18 mouse cellular contexts compared by ENCODE assay signal in the genomic region with DNA sequence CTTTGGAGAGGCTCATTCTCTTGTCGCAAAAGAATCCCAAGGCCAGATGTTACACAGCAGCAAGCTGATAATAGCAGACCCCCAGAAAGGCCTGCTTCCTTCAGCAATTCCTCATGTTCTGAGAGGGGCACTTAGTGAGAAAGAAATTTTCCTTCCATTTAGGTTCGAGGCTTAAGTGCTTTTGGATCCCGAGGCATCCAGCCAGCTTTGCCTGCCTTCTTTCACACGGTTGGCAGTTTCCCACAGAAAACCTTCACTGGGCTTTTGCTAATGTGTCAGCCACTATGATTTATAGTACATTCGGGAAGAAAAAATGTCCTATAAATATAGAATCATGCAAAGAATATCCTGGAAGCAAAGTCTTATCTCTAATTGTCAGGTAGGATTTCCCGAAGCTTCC. TPM values are rescaled to one million over a fixed set of nuclear protein-coding genes. Genes with fewer than 3 reads are reported as not detected.
A peak's percentile ranks its signal among the peaks of the same experiment; 100 is the strongest.
DNase-seq lines count a peak whose midpoint lies in the region; ATAC-seq and TF ChIP-seq lines count a peak whose summit lies in the region.
"Had no signal": no experiment of that assay in that cellular context is flagged by ENCODE, and none has a peak within 500 bp of the region (broad histone marks: within the 10 kb centered on the region; RNA-seq: fewer than 3 reads in every experiment).

No protein-coding gene starts in this region.

- TF ChIP-seq CTCF in liver, postnatal 0 days (IDR thresholded peaks at IDR 0.05; ENCODE audit: low read depth) = no peak

- DNase-seq in liver, postnatal 0 days = peak; percentile 3
- no peak for DNase-seq in liver, embryonic 11.5 days (ENCODE audit: low spot score)
- DNase-seq in adipocyte (ENCODE audit: low spot score) = peak; percentile 97
- DNase-seq in embryonic facial prominence, embryonic 14.5 days (ENCODE audit: low spot score) = peak; percentile 13
- DNase-seq: cerebellum, postnatal 36 days; heart, postnatal 4 days; thymus, postnatal 36 days had no signal

- no peak overlapping the region for H3K9ac ChIP-seq in hindbrain, embryonic 15.5 days
- no peak overlapping the region for H3K9ac ChIP-seq in hindbrain, embryonic 16.5 days (ENCODE audit: low read depth, low read length)
- H3K9ac ChIP-seq in liver, postnatal 0 days (replicated peaks) = no peak overlapping the region
- no peak overlapping the region for H3K9ac ChIP-seq in liver, embryonic 11.5 days (ENCODE audit: low read depth, low read length)
- no peak overlapping the region for H3K9ac ChIP-seq in embryonic facial prominence, embryonic 14.5 days (ENCODE audit: low read depth, low read length)
- H3K9ac ChIP-seq: embryonic facial prominence, embryonic 15.5 days; forebrain, embryonic 15.5 days; liver, embryonic 14.5 days had no signal

- no peak overlapping the region for H3K4me3 ChIP-seq in hindbrain, embryonic 15.5 days
- no peak overlapping the region for H3K4me3 ChIP-seq in hindbrain, embryonic 16.5 days (ENCODE audit: low read length)
- H3K4me3 ChIP-seq in liver, postnatal 0 days (ENCODE audit: low read depth, low read length) = no peak overlapping the region
- H3K4me3 ChIP-seq in liver, embryonic 11.5 days (ENCODE audit: low read depth, low read length) = no peak overlapping the region
- no peak overlapping the region for H3K4me3 ChIP-seq in embryonic facial prominence, embryonic 14.5 days (ENCODE audit: low read depth, low read length)
- H3K4me3 ChIP-seq: embryonic facial prominence, embryonic 15.5 days; forebrain, embryonic 15.5 days had no signal

- WGBS in hindbrain, embryonic 15.5 days = 56% methylated on average over 6 of the region's 6 CpGs
- WGBS in hindbrain, embryonic 16.5 days = 60% methylated on average over 6 of the region's 6 CpGs
- WGBS in liver, postnatal 0 days (ENCODE audit: insufficient replicate concordance) = 70% methylated on average over 6 of the region's 6 CpGs
- WGBS in liver, embryonic 11.5 days = 58% methylated on average over 6 of the region's 6 CpGs
- WGBS in embryonic facial prominence, embryonic 14.5 days = 55% methylated on average over 6 of the region's 6 CpGs

- H3K27me3 ChIP-seq in hindbrain, embryonic 15.5 days = no peaks in the 10 kb centered on the region
- H3K27me3 ChIP-seq in hindbrain, embryonic 16.5 days (replicated peaks; ENCODE audit: control insufficient read depth, insufficient read depth, low read length) = no peaks in the 10 kb centered on the region
- no peaks in the 10 kb centered on the region for H3K27me3 ChIP-seq in liver, postnatal 0 days (ENCODE audit: insufficient read depth, low read length)
- H3K27me3 ChIP-seq in liver, embryonic 11.5 days (replicated peaks; ENCODE audit: control insufficient read depth, insufficient read depth, low read length) = no peaks in the 10 kb centered on the region
- no peaks in the 10 kb centered on the region for H3K27me3 ChIP-seq in embryonic facial prominence, embryonic 14.5 days (replicated peaks; ENCODE audit: control insufficient read depth, insufficient read depth, low read length)
- H3K27me3 ChIP-seq: embryonic facial prominence, embryonic 15.5 days; forebrain, embryonic 15.5 days; Patski had no signal

- H3K27ac ChIP-seq in hindbrain, embryonic 15.5 days (replicated peaks) = peak overlapping the region; percentile 29; the same call in 1 of the 2 replicates
- H3K27ac ChIP-seq in hindbrain, embryonic 16.5 days (ENCODE audit: low read depth, low read length) = no peak overlapping the region
- H3K27ac ChIP-seq in liver, postnatal 0 days (ENCODE audit: low read depth) = no peak overlapping the region
- no peak overlapping the region for H3K27ac ChIP-seq in liver, embryonic 11.5 days (ENCODE audit: low read depth, low read length)
- H3K27ac ChIP-seq in embryonic facial prominence, embryonic 14.5 days (replicated peaks; ENCODE audit: low read depth, low read length) = no peak overlapping the region
- H3K27ac ChIP-seq: embryonic facial prominence, embryonic 15.5 days; forebrain, embryonic 15.5 days; liver, embryonic 14.5 days had no signal

- H3K4me1 ChIP-seq in hindbrain, embryonic 15.5 days (replicated peaks) = 0 out of 2 replicates have a peak, but pooled peaks cover 5% of the 10 kb centered on the region
- no peaks in the 10 kb centered on the region for H3K4me1 ChIP-seq in hindbrain, embryonic 16.5 days (ENCODE audit: control insufficient read depth, insufficient read depth, low read depth, low read length)
- no peaks in the 10 kb centered on the region for H3K4me1 ChIP-seq in liver, postnatal 0 days (ENCODE audit: insufficient read depth)
- H3K4me1 ChIP-seq in liver, embryonic 11.5 days (replicated peaks; ENCODE audit: control insufficient read depth, insufficient read depth, low read length) = no peaks in the 10 kb centered on the region; the same call in 1 of the 2 replicates
- H3K4me1 ChIP-seq in embryonic facial prominence, embryonic 14.5 days (ENCODE audit: control insufficient read depth, insufficient read depth, low read length) = peaks cover 2% of the 10 kb centered on the region; the same call in 1 of the 2 replicates

- H3K4me2 ChIP-seq in hindbrain, embryonic 15.5 days = no peak overlapping the region
- no peak overlapping the region for H3K4me2 ChIP-seq in hindbrain, embryonic 16.5 days (ENCODE audit: low read length)
- H3K4me2 ChIP-seq in liver, postnatal 0 days (ENCODE audit: low read depth, low read length) = no peak overlapping the region
- no peak overlapping the region for H3K4me2 ChIP-seq in liver, embryonic 11.5 days
- H3K4me2 ChIP-seq in embryonic facial prominence, embryonic 14.5 days (ENCODE audit: low read depth, low read length) = no peak overlapping the region
- H3K4me2 ChIP-seq: embryonic facial prominence, embryonic 15.5 days; forebrain, embryonic 15.5 days; heart, embryonic 11.5 days had no signal

- ATAC-seq in hindbrain, embryonic 15.5 days (ENCODE audit: low FRiP score, low read depth) = no peak
- ATAC-seq in hindbrain, embryonic 16.5 days = no peak
- ATAC-seq in liver, postnatal 0 days = no peak
- no peak for ATAC-seq in liver, embryonic 11.5 days (replicated peaks; ENCODE audit: low FRiP score)
- ATAC-seq in embryonic facial prominence, embryonic 14.5 days (ENCODE audit: low read depth) = no peak
- no peak for ATAC-seq in erythroid progenitor cell, adult 5-6 weeks (replicated peaks; ENCODE audit: low FRiP score, poor library complexity, severe bottlenecking)
- ATAC-seq: forebrain, embryonic 15.5 days; intestine, embryonic 16.5 days; Patski had no signal

- TF ChIP-seq EP300 in liver, postnatal 0 days (IDR thresholded peaks at IDR 0.05; ENCODE audit: low read depth) = no peak

- H3K36me3 ChIP-seq in hindbrain, embryonic 15.5 days = no peaks in the 10 kb centered on the region
- no peaks in the 10 kb centered on the region for H3K36me3 ChIP-seq in hindbrain, embryonic 16.5 days (ENCODE audit: control insufficient read depth, insufficient read depth, low read length)
- no peaks in the 10 kb centered on the region for H3K36me3 ChIP-seq in liver, postnatal 0 days (replicated peaks; ENCODE audit: insufficient read depth, low read length)
- no peaks in the 10 kb centered on the region for H3K36me3 ChIP-seq in liver, embryonic 11.5 days (ENCODE audit: control insufficient read depth, insufficient read depth, low read length)
- no peaks in the 10 kb centered on the region for H3K36me3 ChIP-seq in embryonic facial prominence, embryonic 14.5 days (ENCODE audit: control insufficient read depth, insufficient read depth, low read length)
- H3K36me3 ChIP-seq: embryonic facial prominence, embryonic 15.5 days; forebrain, embryonic 15.5 days had no signal

- no peaks in the 10 kb centered on the region for H3K9me3 ChIP-seq in hindbrain, embryonic 15.5 days
- no peaks in the 10 kb centered on the region for H3K9me3 ChIP-seq in hindbrain, embryonic 16.5 days (ENCODE audit: control insufficient read depth, low read length)
- no peaks in the 10 kb centered on the region for H3K9me3 ChIP-seq in liver, postnatal 0 days (ENCODE audit: low read length)
- H3K9me3 ChIP-seq in liver, embryonic 11.5 days (ENCODE audit: control insufficient read depth, low read length) = no peaks in the 10 kb centered on the region
- H3K9me3 ChIP-seq in embryonic facial prominence, embryonic 14.5 days (ENCODE audit: control insufficient read depth, low read length) = no peaks in the 10 kb centered on the region
- H3K9me3 ChIP-seq: embryonic facial prominence, embryonic 15.5 days; forebrain, embryonic 15.5 days had no signal

RNA-seq across cellular contexts. Expression of a gene that starts 36.0 kb away (rescaled TPM):
- 0.51 and 0.60 TPM in 2 replicates for polyA plus RNA-seq in hindbrain, embryonic 15.5 days (2015; fragmentation: Nextera tagmentation; extraction: Ambion mirVana)
- polyA plus RNA-seq in hindbrain, embryonic 16.5 days (2015; fragmentation: Nextera tagmentation; extraction: Ambion mirVana) = 0.84 and 0.94 TPM in 2 replicates
- 0.30 and 0.45 TPM in 2 replicates for polyA plus RNA-seq in liver, postnatal 0 days (2015; fragmentation: Nextera tagmentation; extraction: Ambion mirVana)
- polyA plus RNA-seq in liver, embryonic 11.5 days (2014; fragmentation: Nextera tagmentation; extraction: Ambion mirVana) = 1.1 and 1.7 TPM in 2 replicates
- 1.7 TPM in 2 replicates for polyA plus RNA-seq in embryonic facial prominence, embryonic 14.5 days (2014; fragmentation: Nextera tagmentation; extraction: Ambion mirVana)
- not detected in 2 replicates for total RNA-seq in erythroid progenitor cell, adult 5-6 weeks (2015; ENCODE audit: low replicate concordance)
- not detected in 2 replicates for total RNA-seq in erythroid progenitor cell, adult 5-6 weeks (2017; ENCODE audit: low replicate concordance)
- total RNA-seq: megakaryocyte progenitor cell, adult 5-6 weeks; neutrophil, adult 5-6 weeks had no signal
- polyA plus RNA-seq: Patski had no signal
